Mouse (Mus musculus): ENCODE measurements around the gene Creb3. TPM values are rescaled to one million over a fixed set of nuclear protein-coding genes. Genes with fewer than 3 reads are reported as not detected.

Creb3 gene
- 21.2 TPM for polyA plus RNA-seq (2015; fragmentation: Illumina TruSeq; extraction: RNeasy Lipid Tissue Mini Kit (QIAGEN cat#74804); ENCODE audit: insufficient read depth, low read depth, low replicate concordance)

GRCm38 (mm10) chr4:43561997-43562768, at the start of gene Creb3, which contains the start of gene Tln1:
Creb3 (plus strand) TSS chr4:43562332.
Tln1 (minus strand) TSS chr4:43562691.

GRCm38 (mm10) chr4:43578376-43579204, 16.5 kb downstream of the Creb3 start, which contains the start of the genes Rgp1 and Gba2:
Rgp1 (plus strand) TSS chr4:43578715.
Gba2 (minus strand) TSS chr4:43578873.

DNA sequence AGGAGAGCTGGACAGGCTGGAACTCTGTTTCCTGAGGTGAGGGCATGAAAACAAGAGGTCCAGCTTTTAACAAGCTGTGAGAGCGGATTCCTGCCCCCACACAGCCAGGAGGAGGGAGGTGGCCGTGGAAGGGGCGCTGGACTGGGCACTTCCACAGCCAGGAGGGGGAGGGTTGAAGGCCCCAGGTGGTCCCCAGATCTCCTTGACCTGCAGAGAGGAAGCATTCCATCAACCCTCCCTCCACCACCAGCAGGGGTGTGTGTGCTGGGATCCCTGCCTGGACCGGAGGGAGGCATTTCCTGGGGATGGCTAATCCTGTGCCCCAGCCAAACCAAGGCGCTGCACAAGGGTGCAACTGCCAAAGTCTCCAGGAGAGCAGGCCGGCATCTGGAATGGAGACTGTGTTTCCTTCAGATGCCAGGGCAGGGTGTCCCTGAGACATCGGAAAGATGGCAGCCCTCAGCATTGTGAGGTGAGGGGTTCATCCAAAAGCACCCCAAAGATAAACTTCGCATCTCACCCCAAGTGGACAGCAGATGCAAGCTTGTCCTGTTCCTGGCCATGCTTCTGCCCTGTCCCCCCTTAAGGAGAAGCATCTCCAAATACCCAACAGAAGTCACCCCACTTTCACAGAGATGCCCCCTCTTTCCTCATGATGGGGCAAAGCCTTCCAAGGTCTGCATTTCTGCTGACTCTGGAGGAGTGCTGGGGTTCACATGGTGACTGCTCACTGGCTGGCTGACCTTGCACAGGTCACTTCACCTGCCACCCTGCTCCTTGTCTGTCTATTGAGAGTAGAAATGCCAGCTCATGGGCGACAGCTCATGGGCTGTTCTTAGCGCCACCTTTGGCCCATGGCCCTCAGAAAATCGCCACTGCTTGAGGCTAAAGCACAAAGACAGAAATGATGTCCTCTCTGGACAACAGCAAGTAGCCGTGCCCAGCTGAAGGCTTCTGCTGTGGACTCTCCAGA, 22.6 kb downstream of the Creb3 start, which contains the start of gene Msmp:
Gene Msmp, minus strand, starts transcription at position 51 of the 973 bp plus-strand sequence.

Other genes starting within 250 kb of the Creb3 start
- gene Rusc2, start 180.4 kb upstream of the Creb3 start, polyA plus RNA-seq (2015; fragmentation: Illumina TruSeq; extraction: RNeasy Lipid Tissue Mini Kit (QIAGEN cat#74804); ENCODE audit: insufficient read depth, low read depth, low replicate concordance), result 5.5 TPM
- not detected for gene Fam166b, start 133.2 kb upstream of the Creb3 start, polyA plus RNA-seq (2015; fragmentation: Illumina TruSeq; extraction: RNeasy Lipid Tissue Mini Kit (QIAGEN cat#74804); ENCODE audit: insufficient read depth, low read depth, low replicate concordance)
- gene Tesk1, start 120.4 kb upstream of the Creb3 start, polyA plus RNA-seq (2015; fragmentation: Illumina TruSeq; extraction: RNeasy Lipid Tissue Mini Kit (QIAGEN cat#74804); ENCODE audit: insufficient read depth, low read depth, low replicate concordance), result 7.8 TPM
- gene Cd72, start 107.7 kb upstream of the Creb3 start, polyA plus RNA-seq (2015; fragmentation: Illumina TruSeq; extraction: RNeasy Lipid Tissue Mini Kit (QIAGEN cat#74804); ENCODE audit: insufficient read depth, low read depth, low replicate concordance), result 1.8 TPM
- gene Sit1, start 78.6 kb upstream of the Creb3 start, polyA plus RNA-seq (2015; fragmentation: Illumina TruSeq; extraction: RNeasy Lipid Tissue Mini Kit (QIAGEN cat#74804); ENCODE audit: insufficient read depth, low read depth, low replicate concordance), result not detected
- gene Ccdc107, start 69.4 kb upstream of the Creb3 start, polyA plus RNA-seq (2015; fragmentation: Illumina TruSeq; extraction: RNeasy Lipid Tissue Mini Kit (QIAGEN cat#74804); ENCODE audit: insufficient read depth, low read depth, low replicate concordance), result 28.5 TPM
- gene Arhgef39, start 62.6 kb upstream of the Creb3 start, polyA plus RNA-seq (2015; fragmentation: Illumina TruSeq; extraction: RNeasy Lipid Tissue Mini Kit (QIAGEN cat#74804); ENCODE audit: insufficient read depth, low read depth, low replicate concordance), result 3.8 TPM
- gene Car9, start 55.4 kb upstream of the Creb3 start, polyA plus RNA-seq (2015; fragmentation: Illumina TruSeq; extraction: RNeasy Lipid Tissue Mini Kit (QIAGEN cat#74804); ENCODE audit: insufficient read depth, low read depth, low replicate concordance), result not detected
- 37.2 TPM for gene Tpm2, start 38.6 kb upstream of the Creb3 start, polyA plus RNA-seq (2015; fragmentation: Illumina TruSeq; extraction: RNeasy Lipid Tissue Mini Kit (QIAGEN cat#74804); ENCODE audit: insufficient read depth, low read depth, low replicate concordance)
- gene Tln1, start 359 bp downstream of the Creb3 start, polyA plus RNA-seq (2015; fragmentation: Illumina TruSeq; extraction: RNeasy Lipid Tissue Mini Kit (QIAGEN cat#74804); ENCODE audit: insufficient read depth, low read depth, low replicate concordance), result 19.2 TPM
- 6.8 TPM for gene Rgp1, start 16.4 kb downstream of the Creb3 start, polyA plus RNA-seq (2015; fragmentation: Illumina TruSeq; extraction: RNeasy Lipid Tissue Mini Kit (QIAGEN cat#74804); ENCODE audit: insufficient read depth, low read depth, low replicate concordance)
- gene Gba2, start 16.5 kb downstream of the Creb3 start, polyA plus RNA-seq (2015; fragmentation: Illumina TruSeq; extraction: RNeasy Lipid Tissue Mini Kit (QIAGEN cat#74804); ENCODE audit: insufficient read depth, low read depth, low replicate concordance), result 4.6 TPM
- not detected for gene Msmp, start 22.2 kb downstream of the Creb3 start, polyA plus RNA-seq (2015; fragmentation: Illumina TruSeq; extraction: RNeasy Lipid Tissue Mini Kit (QIAGEN cat#74804); ENCODE audit: insufficient read depth, low read depth, low replicate concordance)
- 10.7 TPM for gene Npr2, start 69.6 kb downstream of the Creb3 start, polyA plus RNA-seq (2015; fragmentation: Illumina TruSeq; extraction: RNeasy Lipid Tissue Mini Kit (QIAGEN cat#74804); ENCODE audit: insufficient read depth, low read depth, low replicate concordance)
- 1.1 TPM for gene Spag8, start 91.3 kb downstream of the Creb3 start, polyA plus RNA-seq (2015; fragmentation: Illumina TruSeq; extraction: RNeasy Lipid Tissue Mini Kit (QIAGEN cat#74804); ENCODE audit: insufficient read depth, low read depth, low replicate concordance)
- 22.0 TPM for gene Hint2, start 94.1 kb downstream of the Creb3 start, polyA plus RNA-seq (2015; fragmentation: Illumina TruSeq; extraction: RNeasy Lipid Tissue Mini Kit (QIAGEN cat#74804); ENCODE audit: insufficient read depth, low read depth, low replicate concordance)
- 1.8 TPM for gene Tmem8b, start 106.6 kb downstream of the Creb3 start, polyA plus RNA-seq (2015; fragmentation: Illumina TruSeq; extraction: RNeasy Lipid Tissue Mini Kit (QIAGEN cat#74804); ENCODE audit: insufficient read depth, low read depth, low replicate concordance)
- gene Fam221b, start 106.8 kb downstream of the Creb3 start, polyA plus RNA-seq (2015; fragmentation: Illumina TruSeq; extraction: RNeasy Lipid Tissue Mini Kit (QIAGEN cat#74804); ENCODE audit: insufficient read depth, low read depth, low replicate concordance), result 0.20 TPM
- gene Olfr70, start 138.5 kb downstream of the Creb3 start, polyA plus RNA-seq (2015; fragmentation: Illumina TruSeq; extraction: RNeasy Lipid Tissue Mini Kit (QIAGEN cat#74804); ENCODE audit: insufficient read depth, low read depth, low replicate concordance), result not detected
- gene Olfr71, start 147.9 kb downstream of the Creb3 start, polyA plus RNA-seq (2015; fragmentation: Illumina TruSeq; extraction: RNeasy Lipid Tissue Mini Kit (QIAGEN cat#74804); ENCODE audit: insufficient read depth, low read depth, low replicate concordance), result not detected
- 3.5 TPM for gene Hrct1, start 164.9 kb downstream of the Creb3 start, polyA plus RNA-seq (2015; fragmentation: Illumina TruSeq; extraction: RNeasy Lipid Tissue Mini Kit (QIAGEN cat#74804); ENCODE audit: insufficient read depth, low read depth, low replicate concordance)
- 0.65 TPM for gene Spaar, start 167.7 kb downstream of the Creb3 start, polyA plus RNA-seq (2015; fragmentation: Illumina TruSeq; extraction: RNeasy Lipid Tissue Mini Kit (QIAGEN cat#74804); ENCODE audit: insufficient read depth, low read depth, low replicate concordance)
- gene Olfr159, start 208.7 kb downstream of the Creb3 start, polyA plus RNA-seq (2015; fragmentation: Illumina TruSeq; extraction: RNeasy Lipid Tissue Mini Kit (QIAGEN cat#74804); ENCODE audit: insufficient read depth, low read depth, low replicate concordance), result not detected